Mouse (Mus musculus) lung, embryonic 14.5 days (tissue): ENCODE results near the gene Tshz2. TPM values are rescaled to one million over a fixed set of nuclear protein-coding genes. Genes with fewer than 3 reads are reported as not detected.

Experiments
- ATAC-seq: fragments of 200-750 bp; cut with Nextera tagmentation; 2 replicates; pipeline ENCODE4 v1.8.0; 2017; ENCODE audit warnings: mild to moderate bottlenecking, moderate TSS enrichment, moderate library complexity; ENCODE audit not compliant: insufficient read depth
- DNase-seq: peaks from one replicate; pipeline ENCODE4 v3.0.0-alpha.2; 2015
- H3K27ac ChIP-seq: fragments of 300-500 bp; sonication (generic); 2 replicates; pipeline ENCODE4 v1.5.1; 2014; ENCODE audit warnings: low read depth, mild to moderate bottlenecking, moderate library complexity
- H3K27me3 ChIP-seq: fragments of 300-500 bp; sonication (generic); 2 replicates; pipeline ENCODE4 v1.6.1; 2014; ENCODE audit warnings: low read length, control low read depth; ENCODE audit not compliant: insufficient read depth
- H3K36me3 ChIP-seq: fragments of 300-500 bp; sonication (generic); 2 replicates; pipeline ENCODE4 v1.6.1; 2014; ENCODE audit warnings: control low read depth; ENCODE audit not compliant: insufficient read depth
- H3K4me1 ChIP-seq: fragments of 300-500 bp; sonication (generic); 2 replicates; pipeline ENCODE4 v1.6.1; 2014; ENCODE audit warnings: antibody characterized with exemption, control low read depth; ENCODE audit not compliant: insufficient read depth
- H3K4me2 ChIP-seq: fragments of 300-500 bp; sonication (generic); 2 replicates; pipeline ENCODE4 v1.6.1; 2014; ENCODE audit warnings: mild to moderate bottlenecking
- H3K4me3 ChIP-seq: fragments of 300-500 bp; sonication (generic); 2 replicates; pipeline ENCODE4 v1.5.1; 2014; ENCODE audit warnings: low read depth, low read length
- H3K9ac ChIP-seq: fragments of 300-500 bp; sonication (generic); 2 replicates; pipeline ENCODE4 v1.6.1; 2014
- H3K9me3 ChIP-seq: fragments of 300-500 bp; sonication (generic); 2 replicates; pipeline ENCODE4 v1.6.1; 2016; ENCODE audit warnings: low read depth, low read length, control low read depth
- CTCF ChIP-seq: IDR thresholded peaks from 2 replicates; pipeline ENCODE4 v1.5.1; 2016; ENCODE audit warnings: antibody characterized with exemption, low read depth
- WGBS: fragments of 180-500 bp; shearing (Covaris S2); extraction: QIAGEN DNeasy Blood & Tissue Kit; methylation state at CpG from one replicate; pipeline ENCODE4 v1.1.7; 2014; 5-methylcytosine and 5-hydroxymethylcytosine counted together
- polyA plus RNA-seq: library from polyadenylated mRNA; unstranded; fragments of >200 nt; fragmentation: Nextera tagmentation; extraction: Ambion mirVana; gene quantifications from 2 replicates; pipeline ENCODE4 v1.2.1, GENCODE M21; 2014

Tshz2 gene
- polyA plus RNA-seq, 1 experiment from 2014 or later, result 8.9 TPM

DNA sequence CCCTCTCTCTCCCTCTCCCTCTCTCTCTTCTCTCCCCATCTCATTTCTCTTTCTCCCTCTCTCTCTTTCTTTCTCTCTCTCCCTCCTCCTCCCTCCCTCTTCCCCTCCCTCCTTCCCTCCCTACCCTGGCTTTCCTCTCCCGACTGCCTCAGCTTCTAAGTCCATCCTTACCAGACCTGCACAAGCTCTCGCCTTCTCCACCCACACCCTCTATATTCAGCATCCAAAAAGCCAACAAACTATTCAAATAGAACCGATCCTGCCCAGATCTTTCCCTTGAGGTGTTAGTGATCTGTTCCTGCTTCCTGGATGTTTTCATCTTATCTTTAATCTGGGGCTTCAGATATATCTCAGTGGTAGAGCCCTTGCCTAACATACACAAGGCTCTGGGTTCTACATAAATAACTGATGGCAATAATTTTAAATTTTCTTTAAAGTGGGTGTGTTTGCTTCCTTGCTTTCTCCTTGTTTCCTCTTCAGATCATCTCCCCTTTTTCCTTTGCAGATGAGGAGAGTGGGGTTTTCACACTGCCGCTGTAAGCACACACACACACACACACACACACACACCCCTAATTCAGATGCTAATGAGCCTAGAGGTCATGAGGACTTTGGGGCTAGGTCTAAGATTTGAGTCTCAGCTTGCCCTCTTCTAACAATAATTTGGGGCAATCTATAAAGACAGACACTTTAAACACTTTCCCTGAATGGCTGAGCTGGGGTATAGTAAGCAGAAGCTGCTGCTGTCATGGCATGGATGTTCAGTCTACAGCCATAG, 226.5 kb downstream of the Tshz2 start:
- H3K4me3 ChIP-seq, result no peak overlapping the region
- 50% methylated on average over 4 of the region's 4 CpGs for WGBS
- no peak for ATAC-seq

DNA sequence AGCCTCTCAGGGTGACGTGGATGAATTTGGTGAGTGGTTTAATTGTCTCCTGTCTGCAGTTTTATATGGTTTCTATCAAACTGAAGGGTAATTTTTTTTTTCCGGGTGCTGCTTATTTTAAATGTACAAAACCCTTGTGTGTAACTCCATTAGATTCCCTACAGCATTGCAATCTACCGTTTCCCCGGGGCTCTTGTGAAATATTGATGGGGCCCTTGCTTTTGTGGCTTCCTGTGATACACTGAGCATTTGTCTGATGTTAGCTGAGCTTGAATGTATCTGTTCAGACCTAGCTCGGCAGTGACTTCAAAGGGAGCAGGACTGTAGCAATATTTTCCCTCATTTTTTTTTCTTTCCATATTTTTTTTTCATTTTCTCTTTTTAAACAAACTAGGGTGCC, 228.1 kb downstream of the Tshz2 start:
- ATAC-seq, result no peak
- Histone ChIP-seq H3K9ac (no peak overlapping the region), H3K4me1 (peaks cover 14% of the 10 kb centered on the region), H3K4me2 (no peak overlapping the region), H3K27ac (no peak overlapping the region), H3K4me3 (no peak overlapping the region), H3K27me3 (no peaks in the 10 kb centered on the region), H3K36me3 (no peaks in the 10 kb centered on the region), H3K9me3 (no peaks in the 10 kb centered on the region)
- TF ChIP-seq CTCF, result no peak
- DNase-seq, result no peak
- WGBS, result 33% methylated on average over 5 of the region's 5 CpGs

More for the DNA sequence above, 226.5 kb downstream of the Tshz2 start:
- Histone ChIP-seq H3K27me3 (no peaks in the 10 kb centered on the region), H3K4me2 (no peak overlapping the region), H3K9me3 (no peaks in the 10 kb centered on the region), H3K4me1 (peaks cover 12% of the 10 kb centered on the region), H3K36me3 (no peaks in the 10 kb centered on the region), H3K27ac (no peak overlapping the region), H3K9ac (no peak overlapping the region)
- TF ChIP-seq CTCF, result no peak
- no peak for DNase-seq

- Histone ChIP-seq H3K9ac (no peak overlapping the region), H3K4me2 (no peak overlapping the region), H3K4me1 (peaks cover 14% of the 10 kb centered on the region), H3K9me3 (no peaks in the 10 kb centered on the region), H3K27ac (no peak overlapping the region), H3K36me3 (no peaks in the 10 kb centered on the region), H3K27me3 (no peaks in the 10 kb centered on the region), H3K4me3 (no peak overlapping the region)
- TF ChIP-seq CTCF, result no peak
- DNase-seq (no peak), ATAC-seq (0 out of 2 replicates have a peak, but pooled peaks have one; percentile 51)
- 11% methylated on average over 6 of the region's 6 CpGs for WGBS
Measured at GRCm38 (mm10) chr2:169862701-169863100, 229.9 kb downstream of the Tshz2 start.

DNA sequence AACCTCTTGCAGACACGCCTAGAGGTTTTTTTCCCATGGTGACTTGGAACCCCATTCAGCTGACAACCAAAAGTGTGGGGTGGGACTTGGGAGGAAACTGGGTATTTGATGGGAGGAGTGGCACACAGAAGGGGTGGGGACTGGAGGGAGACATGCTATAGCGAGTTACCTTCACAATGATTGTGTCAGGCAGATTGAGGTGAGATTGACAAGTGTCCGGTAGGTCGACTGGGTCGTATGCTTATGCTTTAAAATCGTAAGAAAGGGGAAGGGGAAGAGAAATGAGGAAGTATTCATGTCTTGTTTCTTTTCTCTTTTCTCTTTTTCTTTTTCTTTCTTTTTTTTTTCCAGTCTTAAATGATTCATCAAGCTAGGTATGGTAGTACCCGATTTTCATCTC, 236.7 kb downstream of the Tshz2 start:
- ATAC-seq (no peak), DNase-seq (no peak)
- H3K9me3 ChIP-seq, result no peaks in the 10 kb centered on the region
- no peaks in the 10 kb centered on the region for H3K27me3 ChIP-seq
- no peak overlapping the region for H3K27ac ChIP-seq
- 75% methylated on average over 7 of the region's 7 CpGs for WGBS
- no peak overlapping the region for H3K4me2 ChIP-seq
- H3K9ac ChIP-seq, result no peak overlapping the region
- TF ChIP-seq CTCF, result no peak
- no peak overlapping the region for H3K4me3 ChIP-seq
- no peaks in the 10 kb centered on the region for H3K36me3 ChIP-seq
- no peaks in the 10 kb centered on the region; the same call in 1 of the 2 replicates for H3K4me1 ChIP-seq

GRCm38 (mm10) chr2:169870503-169870902, 237.7 kb downstream of the Tshz2 start:
- no peaks in the 10 kb centered on the region for H3K4me1 ChIP-seq
- WGBS, result 35% methylated on average over 5 of the region's 5 CpGs
- H3K4me3 ChIP-seq, result no peak overlapping the region
- no peaks in the 10 kb centered on the region for H3K27me3 ChIP-seq
- ATAC-seq (no peak), DNase-seq (no peak)
- TF ChIP-seq CTCF, result no peak
- H3K36me3 ChIP-seq, result no peaks in the 10 kb centered on the region
- H3K9ac ChIP-seq, result no peak overlapping the region
- H3K9me3 ChIP-seq, result no peaks in the 10 kb centered on the region
- H3K4me2 ChIP-seq, result no peak overlapping the region
- H3K27ac ChIP-seq, result no peak overlapping the region

GRCm38 (mm10) chr2:169871436-169872060, 238.7 kb downstream of the Tshz2 start:
- Histone ChIP-seq H3K9ac (no peak overlapping the region), H3K4me1 (no peaks in the 10 kb centered on the region), H3K36me3 (no peaks in the 10 kb centered on the region), H3K27ac (no peak overlapping the region), H3K4me3 (no peak overlapping the region), H3K4me2 (no peak overlapping the region), H3K27me3 (no peaks in the 10 kb centered on the region), H3K9me3 (no peaks in the 10 kb centered on the region)
- WGBS, result 92% methylated on average over 8 of the region's 8 CpGs
- no peak for ATAC-seq
- DNase-seq, result no peak
- no peak for TF ChIP-seq CTCF

DNA sequence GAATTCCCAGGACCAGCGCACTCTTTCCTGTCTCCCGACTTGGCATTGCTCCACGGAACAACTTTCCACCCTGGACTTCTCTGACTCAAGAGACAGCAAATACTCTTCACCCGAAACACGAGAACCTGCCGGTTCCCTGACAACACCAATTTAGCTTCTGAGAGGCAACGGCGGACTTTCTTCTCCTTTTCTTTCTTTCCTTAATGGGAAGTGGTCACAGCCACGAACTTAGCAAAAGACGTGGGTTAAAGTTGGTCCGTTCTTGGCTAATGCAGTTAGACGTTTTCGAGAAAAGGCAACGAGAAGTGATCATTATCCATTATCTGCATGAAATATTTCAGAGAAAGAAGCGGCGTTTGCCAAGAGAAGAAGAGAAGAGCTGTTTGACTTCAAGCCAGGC, 240.6 kb downstream of the Tshz2 start:
- peak; percentile 46 for DNase-seq
- H3K4me2 ChIP-seq, result no peak overlapping the region
- no peak for TF ChIP-seq CTCF
- H3K4me1 ChIP-seq, result no peaks in the 10 kb centered on the region
- H3K9me3 ChIP-seq, result no peaks in the 10 kb centered on the region
- no peak overlapping the region for H3K27ac ChIP-seq
- no peaks in the 10 kb centered on the region for H3K36me3 ChIP-seq
- ATAC-seq, result no peak
- no peak overlapping the region for H3K9ac ChIP-seq
- 50% methylated on average over 16 of the region's 16 CpGs for WGBS
- no peak overlapping the region for H3K4me3 ChIP-seq
- H3K27me3 ChIP-seq, result no peaks in the 10 kb centered on the region
